Mouse (Mus musculus) kidney, postnatal 14 days (tissue): Measurements from ENCODE around the gene Gm12166.

Experiments
- DNase-seq: peaks from one replicate; pipeline ENCODE4 v3.0.0; 2022; ENCODE audit warnings: mixed read lengths

The Gm12166 gene

DNA sequence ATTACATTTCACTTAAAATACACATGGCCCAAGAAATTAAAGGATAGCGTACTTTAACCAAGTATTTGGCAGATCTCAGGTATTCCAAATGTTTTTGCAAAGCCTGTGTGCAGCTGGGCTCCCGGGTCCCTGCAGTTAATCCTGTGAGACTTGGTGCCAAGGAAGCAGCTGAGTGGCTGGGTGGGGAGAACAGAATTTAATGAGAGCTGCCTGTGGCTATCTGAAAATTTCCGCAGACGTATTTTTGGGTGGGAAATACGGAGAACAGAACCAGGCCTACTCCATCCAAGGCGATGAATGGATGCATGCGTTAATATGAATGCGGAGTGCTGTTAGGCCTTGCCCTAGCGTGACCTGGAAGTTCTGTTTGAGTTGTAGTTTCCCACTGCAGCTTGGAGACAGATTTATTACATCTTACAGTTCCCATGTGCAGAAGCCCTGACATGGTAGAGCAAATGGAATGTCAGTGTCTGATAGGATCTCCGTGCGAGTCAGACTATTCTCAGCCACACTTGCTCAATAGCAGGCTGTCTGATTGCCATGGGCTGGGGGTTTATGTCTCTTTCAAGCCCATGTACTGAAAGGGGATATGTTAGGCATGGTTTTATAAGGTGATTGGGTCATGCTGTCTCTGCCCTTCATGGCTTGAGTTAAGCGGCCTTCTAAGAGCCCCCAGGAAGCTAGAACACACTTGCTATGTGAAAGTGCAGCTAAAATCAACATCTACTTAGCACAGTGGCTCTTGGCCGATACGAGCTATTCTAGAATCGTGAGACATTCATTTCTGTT, 21.1 kb upstream of the Gm12166 start:
- peak; percentile 59 for DNase-seq

DNA sequence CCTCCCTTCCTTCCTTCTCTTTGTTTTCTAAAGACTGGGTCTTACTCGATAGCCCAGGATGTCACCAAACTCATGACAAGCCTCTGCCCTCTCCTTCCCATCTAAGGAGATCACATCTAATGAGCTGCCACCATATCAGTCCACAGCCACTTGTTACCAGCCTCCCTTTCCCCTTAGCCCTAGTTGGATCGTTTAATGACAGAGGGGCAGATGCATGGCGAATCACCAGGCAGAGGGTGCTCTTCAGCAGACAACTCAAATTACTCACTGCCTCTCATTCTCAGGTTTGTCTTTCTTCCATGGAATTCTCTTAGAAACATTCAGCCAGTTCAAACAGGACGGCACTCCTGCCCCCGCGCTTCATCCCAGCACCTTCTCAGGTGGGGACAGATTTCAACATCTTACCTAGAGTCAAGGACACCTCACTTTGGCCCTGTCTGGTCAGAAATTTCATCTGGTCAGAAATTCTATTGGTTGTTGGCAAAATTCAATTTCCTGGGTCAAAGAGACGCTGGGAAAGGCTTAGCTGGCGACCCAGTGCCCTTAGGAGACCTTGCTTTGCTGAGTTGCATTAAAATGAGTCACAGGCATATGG, 20.4 kb upstream of the Gm12166 start:
- DNase-seq: no peak

DNA sequence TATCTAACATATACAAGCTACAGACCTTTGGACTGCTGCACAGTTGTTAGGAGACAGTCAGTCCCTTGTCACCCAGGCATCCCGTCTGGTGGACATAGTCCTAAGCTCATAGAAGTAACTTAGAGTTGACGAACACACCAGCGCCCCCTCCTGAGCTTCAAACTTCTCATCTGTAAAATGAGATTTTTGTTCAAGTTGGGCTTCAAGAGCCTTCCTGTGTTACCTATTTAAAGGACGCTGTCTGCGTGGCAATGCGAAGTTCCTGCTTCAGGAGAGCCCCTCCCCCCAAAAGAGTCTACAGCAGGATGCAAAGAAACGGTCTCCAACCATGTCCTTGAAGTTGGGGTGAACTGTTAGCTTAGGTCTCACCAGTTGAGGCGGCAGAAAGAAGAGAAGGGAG, 18.7 kb upstream of the Gm12166 start:
- DNase-seq: no peak

DNA sequence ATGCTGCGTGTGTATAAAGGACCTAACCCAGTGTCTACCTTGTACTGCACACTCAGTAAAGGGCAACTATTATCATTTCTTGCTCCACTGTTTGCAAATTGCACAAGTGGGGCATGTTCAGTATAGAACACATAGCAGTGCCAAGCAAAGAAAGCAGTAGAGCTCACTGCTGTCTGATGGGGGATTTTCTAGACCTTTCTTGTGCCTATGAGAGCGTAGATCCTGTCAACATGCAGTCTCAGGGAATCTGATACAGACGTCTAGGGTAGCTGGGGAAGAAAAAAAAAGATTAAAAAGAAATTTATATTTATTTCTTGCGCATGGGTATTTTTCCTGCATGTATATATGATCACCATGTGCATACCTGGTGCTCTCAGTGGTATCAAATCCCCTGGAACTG, 18.0 kb upstream of the Gm12166 start:
- no peak for DNase-seq

DNA sequence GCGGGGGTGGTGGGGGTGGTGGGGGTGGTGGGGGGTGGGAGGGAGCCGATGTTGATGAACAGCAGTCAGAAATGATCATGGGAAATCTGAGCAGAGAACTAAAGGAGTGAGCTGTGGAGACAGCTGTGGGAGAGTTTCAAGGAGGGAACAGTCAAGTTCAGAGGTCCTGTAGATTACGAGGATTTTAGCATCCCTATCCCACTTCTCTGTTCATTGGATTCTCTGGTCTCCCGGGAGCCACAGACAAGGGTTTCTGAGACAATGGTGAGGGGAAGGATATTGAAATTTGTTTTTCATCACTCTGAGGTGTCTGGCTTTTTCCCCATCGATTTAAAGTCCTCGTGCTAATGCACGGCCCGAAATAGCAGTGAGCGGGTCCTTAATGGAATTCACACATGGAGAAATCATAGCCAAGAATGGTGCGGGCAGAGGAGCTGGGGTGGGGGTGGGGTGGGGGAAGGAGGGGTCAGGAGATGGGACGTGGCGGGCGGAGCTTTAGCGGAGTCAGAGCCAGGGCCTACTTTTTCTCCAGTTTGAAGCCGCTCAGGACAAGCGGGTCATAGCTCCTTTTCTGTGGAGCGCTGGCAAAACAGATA, 17.4 kb upstream of the Gm12166 start:
- no peak for DNase-seq

DNA sequence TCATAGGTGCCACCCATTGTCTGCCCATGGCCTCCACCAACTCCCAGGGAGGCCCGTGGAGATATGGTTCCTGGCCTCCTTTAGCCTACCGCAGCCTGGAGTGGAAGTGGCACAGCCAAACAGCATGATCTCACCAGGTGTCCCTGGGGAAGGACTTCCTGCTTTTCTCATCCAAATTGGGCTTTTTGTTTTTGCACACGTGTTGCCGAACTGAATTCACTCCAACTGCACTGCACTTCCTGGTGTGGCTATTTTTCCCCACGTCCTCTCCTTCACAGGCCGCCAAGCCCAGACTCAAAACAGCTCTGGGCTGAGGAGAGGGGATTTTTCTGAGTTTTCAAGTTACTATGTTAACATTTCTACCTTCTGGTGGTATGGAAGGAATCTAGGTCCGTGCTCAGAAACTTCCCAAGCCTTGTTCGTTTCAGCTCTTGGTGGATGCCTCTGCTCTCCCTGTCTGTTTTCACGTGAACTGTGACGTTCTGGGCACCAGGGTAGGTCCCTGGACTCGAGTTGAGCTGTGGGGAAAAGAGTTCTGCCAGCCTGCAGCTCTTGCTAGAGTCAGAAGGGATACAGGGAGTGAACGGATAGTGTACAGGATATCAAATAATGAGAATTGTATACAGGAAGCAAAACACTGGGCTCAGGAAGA, 16.8 kb upstream of the Gm12166 start:
- DNase-seq: peak; percentile 61

DNA sequence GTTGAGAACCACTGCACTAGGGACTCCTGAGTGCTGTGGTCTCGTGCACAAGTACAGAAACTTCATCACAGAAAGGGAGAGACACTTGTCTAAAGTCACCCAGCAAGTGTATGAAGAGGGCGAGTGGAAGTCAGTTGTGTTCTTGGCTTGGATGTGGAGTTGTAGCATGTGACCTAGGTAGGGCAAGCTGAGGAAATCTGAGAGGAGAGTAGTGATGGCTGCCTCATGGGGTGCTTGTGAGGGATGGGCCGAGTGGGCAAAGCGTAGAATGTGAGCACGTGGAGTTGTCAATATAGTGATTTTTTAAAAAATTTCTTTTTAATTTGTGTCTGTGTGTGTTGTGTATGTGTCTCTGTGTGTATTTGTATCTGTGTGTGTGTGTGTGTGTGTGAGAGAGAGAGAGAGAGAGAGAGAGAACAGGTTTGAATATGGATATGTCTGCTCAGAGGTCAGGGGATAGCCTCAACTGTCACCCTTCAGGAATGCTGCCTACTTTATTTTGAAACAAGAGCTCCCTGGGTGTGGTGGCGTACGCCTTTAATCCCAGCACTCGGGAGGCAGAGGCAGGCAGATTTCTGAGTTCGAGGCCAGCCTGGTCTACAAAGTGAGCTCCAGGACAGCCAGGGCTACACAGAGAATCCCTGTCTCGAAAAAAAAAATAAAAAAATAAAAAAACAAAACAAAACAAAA, 15.4 kb upstream of the Gm12166 start:
- no peak for DNase-seq

DNA sequence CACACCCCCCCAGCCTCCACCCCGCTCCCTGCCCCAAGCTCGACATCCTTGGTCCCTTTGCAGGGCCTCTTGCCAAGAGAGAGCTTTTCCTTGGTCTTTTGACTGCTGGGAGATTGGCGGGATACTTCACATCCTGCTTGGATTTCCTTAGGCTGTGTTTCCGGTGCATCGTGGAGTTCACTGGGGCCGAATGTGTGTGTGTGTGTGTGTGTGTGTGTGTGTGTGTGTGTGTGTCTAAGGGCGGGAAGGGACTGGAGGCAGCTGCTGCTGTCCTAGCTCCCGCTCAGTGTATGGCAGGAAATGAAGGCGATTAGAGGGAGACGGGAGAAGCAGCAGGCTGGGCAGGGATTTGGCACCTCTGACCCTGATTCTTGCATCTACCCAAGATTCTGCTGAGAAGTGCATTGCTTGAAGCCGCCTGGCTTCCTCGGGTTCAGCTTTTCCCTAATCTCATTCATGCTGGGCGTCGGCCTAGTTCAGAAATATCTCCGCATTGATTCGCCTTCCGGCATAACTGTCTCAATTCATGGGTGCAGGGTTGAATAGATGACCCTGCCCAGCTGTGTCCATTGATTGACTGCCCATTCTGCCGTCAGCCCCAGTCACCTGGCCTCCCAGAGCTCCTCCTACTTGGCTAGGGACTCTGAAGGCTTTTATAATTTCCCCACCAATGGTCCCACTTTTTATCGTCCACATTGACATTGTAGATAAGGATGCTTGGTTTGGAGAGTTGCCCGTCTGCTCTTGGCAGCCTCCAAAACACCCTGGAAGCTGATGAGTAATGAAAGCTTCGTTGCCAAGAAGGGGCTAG, 13.3 kb upstream of the Gm12166 start:
- peak; percentile 88 for DNase-seq

DNA sequence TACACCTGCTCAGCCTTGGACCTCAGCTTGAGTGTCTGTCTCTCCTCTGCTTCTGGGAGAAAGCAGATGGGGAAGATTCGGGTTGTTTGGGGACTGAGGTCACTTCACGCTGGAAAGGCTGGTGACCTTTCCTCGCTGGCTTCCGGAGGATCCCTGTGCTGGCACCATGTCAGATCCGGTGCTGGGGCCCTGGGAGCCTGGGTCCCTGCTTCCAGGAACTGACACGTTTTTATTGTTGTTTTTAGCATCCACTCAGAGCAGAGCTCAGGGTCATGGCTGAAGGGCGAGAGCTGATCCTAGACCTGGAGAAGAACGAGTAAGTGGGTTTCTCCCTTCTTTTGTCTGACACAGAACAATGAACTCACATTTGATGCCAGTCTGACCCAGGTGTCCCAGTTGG, 12.6 kb upstream of the Gm12166 start:
- peak; percentile 66 for DNase-seq

DNA sequence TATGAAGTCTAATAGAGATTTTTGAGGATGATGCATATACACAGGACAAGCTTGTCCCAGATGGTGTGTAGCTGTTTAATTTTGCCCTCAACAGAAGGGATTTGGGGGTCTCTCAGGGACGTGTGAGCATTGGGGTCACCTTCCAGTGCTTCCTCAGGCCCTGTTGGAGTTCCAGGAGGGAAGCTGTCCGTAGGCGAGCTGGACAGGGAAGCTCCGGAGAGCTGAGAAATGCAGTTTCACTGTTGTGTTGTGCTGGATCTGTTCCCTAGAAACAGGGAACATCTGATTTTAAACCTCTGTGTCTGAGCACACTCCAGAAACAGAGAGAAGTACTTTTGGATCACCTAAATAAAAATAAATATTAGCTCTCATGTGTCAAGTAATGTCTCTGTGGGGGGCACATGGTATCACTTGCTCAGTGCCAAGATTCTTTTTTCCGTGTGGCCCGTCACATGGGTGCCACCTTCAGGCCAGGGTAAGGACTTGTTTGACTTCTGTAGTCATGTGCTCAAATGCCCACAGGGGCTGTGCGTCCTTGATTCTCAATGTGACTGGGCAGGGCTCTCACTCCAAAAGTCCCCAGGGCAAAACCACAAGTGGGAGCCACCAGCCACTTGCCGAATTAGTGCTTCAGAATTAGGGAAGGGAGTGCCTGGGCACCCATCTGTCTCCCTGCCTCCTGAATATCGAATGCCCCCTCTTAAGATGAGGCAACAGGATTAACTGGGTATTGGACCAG, 11.0 kb upstream of the Gm12166 start:
- DNase-seq: no peak

DNA sequence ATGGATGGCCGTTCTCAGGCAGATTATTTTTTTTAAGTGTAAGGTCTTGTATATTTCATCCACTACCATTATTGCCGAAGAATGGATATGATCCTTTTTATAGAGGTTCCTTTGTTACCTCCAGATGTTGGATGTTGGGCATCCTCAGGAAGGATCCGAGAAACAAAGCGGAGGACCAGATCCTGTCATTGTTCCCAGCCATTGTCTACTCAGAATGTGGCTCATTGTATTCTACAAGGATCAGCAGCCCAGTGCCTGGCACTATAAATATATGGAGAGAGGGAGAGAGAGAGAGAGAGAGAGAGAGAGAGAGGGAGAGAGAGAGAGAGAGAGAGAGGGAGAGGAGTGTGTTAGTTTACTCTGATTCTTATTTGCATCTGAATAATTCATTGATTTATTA, 10.4 kb upstream of the Gm12166 start:
- no peak for DNase-seq

DNA sequence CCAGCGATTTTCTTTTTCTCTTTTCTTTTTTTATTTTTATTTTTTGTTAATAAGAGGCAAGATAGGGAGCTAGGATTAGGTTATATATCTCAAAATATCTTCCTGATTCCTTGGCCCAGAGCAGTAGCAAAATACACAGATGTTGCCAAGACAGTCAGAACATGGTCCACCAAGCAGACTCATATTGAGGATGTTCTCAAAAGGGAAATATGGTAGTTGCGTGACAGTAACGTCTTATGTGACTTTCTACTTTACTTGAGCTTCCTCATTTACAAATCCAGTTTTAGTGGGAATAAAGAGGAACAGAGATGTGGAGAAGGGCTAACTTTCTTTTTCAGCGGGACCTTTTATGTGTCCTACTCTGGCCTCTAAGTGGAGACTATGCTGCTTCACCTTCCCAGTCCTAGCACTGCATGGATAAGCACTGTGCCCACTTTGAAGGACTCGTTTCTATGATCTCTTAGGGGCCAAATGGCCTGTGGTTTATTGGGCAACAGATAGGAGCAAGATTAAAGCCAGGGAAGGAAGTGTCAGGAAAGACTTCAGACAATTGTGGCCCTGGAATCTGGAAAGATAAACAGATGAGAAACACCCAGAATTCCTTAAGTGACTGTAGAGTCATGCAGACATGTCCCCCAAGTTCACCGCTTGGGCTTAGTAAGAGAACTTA, 9.8 kb upstream of the Gm12166 start:
- no peak for DNase-seq

DNA sequence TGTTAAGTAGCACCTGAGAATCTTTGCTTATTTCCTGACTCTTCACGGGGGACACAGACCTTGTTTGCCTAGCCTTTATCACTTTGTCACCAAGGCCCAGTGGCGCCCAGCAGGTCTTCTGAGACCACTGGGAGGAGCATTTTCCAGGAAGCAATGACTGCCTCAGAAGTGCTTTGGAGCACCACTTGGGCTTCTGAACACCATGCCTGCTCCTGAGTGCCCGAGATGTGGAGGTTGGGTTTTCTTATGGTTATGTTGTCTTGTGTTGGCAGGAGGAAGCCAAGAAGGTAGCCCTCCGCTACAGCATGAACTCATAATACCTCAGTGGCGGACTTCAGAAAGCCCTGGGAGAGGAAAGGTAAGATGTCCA, 8.5 kb upstream of the Gm12166 start:
- no peak for DNase-seq

DNA sequence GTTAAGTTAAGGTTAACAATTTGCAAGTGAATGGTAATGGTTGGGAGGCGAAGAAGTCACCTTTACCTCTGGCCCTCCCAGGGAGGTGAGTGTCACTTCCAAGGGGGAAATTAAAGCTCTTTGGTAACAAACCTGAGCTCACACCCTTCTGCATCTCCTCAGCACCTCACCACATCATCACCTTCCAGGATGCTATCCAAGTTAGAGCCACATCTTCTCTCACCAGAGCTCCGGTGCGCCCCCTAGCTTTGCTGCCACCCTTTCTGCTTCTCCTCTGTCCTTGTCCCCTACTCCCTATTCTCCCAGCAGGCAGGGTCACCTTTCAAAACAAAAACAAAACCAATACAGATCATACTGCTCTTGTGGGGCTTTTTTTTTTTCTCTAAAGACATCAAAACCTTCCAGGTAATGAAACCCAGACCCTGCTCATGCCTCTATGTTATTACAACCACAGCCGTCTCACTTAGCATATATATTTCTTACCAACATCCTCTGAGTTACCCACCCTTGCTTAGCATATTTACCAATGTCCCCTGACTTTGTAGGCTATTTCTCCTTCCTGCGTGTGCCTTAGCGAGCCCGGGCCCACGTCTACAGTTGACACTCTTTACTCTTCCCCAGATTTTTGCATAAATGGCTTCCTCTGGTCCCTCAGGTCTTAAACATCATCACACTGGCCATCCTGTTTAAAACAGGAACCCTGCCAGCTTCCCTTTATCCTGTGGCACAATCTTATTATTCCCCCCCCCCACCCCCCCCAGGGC, 7.9 kb upstream of the Gm12166 start:
- no peak for DNase-seq

DNA sequence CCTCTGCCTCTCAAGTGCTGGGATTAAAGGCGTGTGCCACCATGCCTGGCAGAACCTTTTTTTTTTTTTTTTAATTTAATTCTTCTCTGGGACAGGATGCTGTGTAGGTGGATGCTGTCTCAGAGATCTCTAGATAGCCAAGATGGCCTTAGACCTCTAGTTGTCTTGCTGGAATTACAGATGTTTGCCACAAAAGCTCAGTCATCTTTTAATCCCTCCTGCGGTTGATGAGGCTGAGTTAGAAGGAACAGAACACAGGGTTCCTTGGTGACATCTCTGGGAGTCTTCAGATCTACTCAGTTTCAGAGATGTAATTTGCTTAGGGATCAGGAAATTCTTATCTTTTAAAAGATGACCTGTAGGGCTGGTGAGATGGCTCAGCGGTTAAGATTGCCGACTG, 6.8 kb upstream of the Gm12166 start:
- no peak for DNase-seq

DNA sequence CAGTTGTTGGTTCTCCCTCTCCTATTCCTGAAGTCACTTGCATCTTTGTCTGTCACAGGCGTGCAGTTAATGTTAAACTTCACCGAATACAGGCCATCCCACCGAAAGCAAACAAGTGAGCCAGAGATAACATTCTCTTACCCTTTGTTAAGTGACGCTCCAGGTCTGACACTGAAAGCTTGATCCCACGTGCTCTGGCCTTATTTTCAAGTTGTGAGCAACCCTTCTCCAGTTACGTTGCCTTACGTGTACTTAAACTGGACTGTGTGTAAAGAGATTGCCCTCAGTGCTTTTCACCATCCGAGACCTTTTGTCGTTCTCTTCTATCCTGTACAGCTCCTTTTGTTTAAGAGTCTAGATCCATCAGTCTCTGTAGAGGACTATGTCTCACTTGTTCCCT, 5.9 kb upstream of the Gm12166 start:
- DNase-seq: no peak

DNA sequence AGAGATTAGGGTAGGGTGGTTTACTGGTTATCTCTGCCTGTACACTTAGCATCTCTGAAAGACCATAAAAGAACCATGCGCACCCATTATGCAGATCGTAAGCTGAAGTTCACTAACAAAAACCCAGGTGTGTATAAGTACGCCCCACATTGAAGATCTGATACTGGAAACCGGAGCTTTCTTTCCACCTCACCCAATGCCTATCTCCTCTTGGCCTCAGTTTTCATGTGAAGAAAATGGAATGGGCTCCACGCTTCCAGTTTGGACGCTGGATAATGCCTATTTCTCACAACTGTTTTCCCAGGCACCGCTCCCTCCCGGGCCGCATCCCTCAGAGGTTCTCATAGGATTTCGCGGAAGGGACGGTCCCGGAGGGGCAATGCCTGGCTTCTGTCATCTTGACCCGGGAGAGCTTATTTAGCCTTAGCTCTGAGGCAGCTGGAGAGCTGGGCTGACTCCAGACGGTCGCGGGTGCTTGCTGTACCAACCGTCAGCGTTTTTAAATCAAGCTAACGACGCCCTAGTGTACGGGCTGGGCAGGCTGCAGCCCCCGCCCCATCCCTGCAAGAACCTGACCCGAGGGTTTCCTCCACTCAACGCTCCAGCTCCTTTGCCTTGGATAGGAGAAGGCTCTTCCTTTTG, 4.8 kb upstream of the Gm12166 start:
- DNase-seq: peak; percentile 52

DNA sequence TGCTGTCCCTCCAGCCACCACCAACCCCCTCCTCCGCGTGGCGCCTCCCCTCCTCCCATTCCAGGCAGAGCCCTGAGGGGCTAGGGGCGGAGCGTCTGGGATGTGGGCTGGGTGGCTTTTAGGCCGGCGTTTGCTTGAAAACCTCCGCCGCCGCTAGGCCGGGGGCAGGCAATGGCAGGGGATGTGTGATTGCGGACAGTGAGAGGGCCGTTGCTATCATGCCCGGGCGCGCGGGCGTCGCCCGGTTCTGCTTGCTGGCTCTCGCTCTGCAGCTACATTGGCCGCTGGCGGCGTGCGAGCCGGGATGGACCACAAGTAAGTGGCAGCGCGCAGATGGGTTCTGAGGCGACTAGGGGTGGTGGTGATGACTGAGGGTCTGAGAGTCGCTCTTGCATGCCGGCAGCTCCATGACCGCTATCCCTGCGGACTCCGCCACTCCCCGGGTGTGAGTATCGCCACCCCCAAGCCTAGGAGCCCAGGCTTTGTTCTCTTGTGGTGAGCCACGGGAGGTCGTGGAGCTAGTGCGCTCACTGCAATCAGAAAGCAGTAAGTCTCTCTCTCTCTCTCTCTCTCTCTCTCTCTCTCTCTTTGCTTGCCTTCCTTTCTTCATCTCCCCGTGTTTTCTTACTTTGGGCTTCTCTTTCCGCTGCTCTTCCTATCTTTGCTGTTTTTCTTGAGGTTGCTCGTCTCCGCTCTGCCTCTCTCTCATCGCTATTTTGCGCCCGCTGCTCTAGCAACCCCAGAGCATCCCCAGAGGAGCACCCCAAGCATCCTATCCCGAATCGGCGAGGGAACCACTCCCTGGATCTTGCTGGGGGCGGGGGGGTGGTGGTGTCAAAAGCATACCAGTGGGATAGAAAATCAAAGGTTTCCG, 4.0 kb upstream of the Gm12166 start, which contains the start of gene Adam19:
TSS of gene Adam19 (plus strand) at position 97 of the 874 bp plus-strand sequence.
- peak; percentile 83 for DNase-seq
